Mouse (Mus musculus) adrenal gland, postnatal 10 days (tissue): ENCODE results near the gene Cfap157. TPM values are rescaled to one million over a fixed set of nuclear protein-coding genes. Genes with fewer than 3 reads are reported as not detected.
A peak's percentile ranks its signal among the peaks of the same experiment; 100 is the strongest.

Experiments used
- DNase-seq: peaks from one replicate; pipeline ENCODE4 v3.0.0; 2021; ENCODE audit warnings: mixed read lengths
- total RNA-seq, 2 experiments: library from RNA; stranded (reverse); gene quantifications; 2 replicates each; pipeline ENCODE4 v1.2.3; 2021

The Cfap157 gene
- total RNA-seq, 2 experiments from 2014 or later: not detected

GRCm38 (mm10) chr2:32781710-32782109 lies 2.5 kb downstream of the Cfap157 start:
- DNase-seq: no peak

DNA sequence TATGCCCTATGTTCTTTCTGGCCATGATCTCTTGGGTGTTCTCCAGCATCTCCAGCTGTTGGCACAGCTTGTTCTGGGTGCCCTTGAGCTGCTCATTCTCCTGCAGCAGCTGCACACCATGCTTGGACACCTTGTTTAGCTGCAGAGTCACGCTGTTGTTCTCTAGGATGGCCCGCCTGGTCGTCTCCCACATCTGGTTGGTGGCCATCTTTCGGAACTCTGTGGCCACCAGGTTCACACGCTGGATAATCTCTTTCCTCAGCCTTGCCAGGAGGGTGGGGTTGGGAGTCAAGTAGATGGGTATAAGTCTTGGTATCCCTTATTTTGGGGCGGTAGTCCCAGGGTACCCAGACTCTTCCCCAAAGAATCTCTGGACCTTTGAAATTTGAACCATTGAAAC lies 4.5 kb downstream of the Cfap157 start:
- DNase-seq: no peak

DNA sequence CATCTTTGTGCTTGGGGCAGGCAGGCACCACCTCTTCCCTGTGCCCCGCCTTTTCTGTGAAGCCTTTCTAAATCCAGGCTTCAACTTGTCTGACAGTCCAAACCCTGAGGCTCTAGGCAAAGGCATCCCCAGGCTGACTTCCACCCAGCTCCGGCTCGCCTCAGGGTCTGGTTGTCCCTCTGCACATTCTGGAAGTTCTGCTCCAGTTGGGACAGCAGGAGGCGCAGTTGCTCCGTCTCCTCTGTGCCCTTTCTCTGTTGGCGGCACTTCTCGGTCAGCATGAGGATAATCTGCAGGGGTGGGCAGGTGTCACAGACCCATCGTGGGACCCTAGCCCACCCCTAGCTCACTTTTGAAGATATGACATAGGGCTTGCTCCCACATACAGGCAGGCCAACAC lies 5.1 kb downstream of the Cfap157 start:
- DNase-seq: peak; percentile 78

DNA sequence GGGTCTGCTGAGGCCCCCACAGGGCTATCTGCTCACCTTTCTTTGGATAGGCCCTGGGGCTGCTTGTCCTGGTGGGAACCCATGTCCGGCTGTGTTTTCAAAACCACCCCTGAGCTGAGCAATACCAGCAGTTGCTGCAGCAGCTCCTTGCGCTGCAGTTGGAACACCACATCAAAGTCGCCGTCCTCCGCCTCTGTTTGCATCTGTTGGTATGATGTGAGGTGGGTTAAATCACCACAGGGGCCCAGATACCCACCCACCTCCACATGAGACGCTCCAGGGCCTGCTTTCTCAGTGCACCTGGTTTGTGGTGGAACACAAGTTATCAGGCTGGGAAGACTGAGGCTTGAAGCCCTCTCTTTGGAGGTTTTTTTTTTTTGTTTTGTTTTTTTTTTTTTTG lies 6.1 kb downstream of the Cfap157 start:
- no peak for DNase-seq

DNA sequence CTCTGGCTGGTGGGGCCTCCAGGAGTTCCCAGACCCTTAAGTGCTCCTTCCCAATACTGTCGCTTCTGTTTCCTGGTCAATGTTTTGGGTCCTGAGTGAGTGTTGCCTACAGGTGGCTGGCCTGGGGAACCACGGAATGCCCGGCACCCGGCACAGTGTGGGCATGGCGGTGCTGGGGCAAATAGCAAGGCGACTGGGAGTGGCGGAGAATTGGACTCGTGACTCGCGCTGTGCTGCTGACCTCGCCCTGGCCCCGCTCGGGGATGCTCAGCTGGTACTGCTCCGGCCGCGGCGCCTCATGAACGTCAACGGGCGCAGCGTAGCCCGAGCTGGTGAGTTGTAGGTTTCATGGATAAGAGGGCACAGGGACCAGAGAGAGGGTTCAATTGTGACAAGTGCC lies 8.0 kb downstream of the Cfap157 start:
- no peak for DNase-seq

DNA sequence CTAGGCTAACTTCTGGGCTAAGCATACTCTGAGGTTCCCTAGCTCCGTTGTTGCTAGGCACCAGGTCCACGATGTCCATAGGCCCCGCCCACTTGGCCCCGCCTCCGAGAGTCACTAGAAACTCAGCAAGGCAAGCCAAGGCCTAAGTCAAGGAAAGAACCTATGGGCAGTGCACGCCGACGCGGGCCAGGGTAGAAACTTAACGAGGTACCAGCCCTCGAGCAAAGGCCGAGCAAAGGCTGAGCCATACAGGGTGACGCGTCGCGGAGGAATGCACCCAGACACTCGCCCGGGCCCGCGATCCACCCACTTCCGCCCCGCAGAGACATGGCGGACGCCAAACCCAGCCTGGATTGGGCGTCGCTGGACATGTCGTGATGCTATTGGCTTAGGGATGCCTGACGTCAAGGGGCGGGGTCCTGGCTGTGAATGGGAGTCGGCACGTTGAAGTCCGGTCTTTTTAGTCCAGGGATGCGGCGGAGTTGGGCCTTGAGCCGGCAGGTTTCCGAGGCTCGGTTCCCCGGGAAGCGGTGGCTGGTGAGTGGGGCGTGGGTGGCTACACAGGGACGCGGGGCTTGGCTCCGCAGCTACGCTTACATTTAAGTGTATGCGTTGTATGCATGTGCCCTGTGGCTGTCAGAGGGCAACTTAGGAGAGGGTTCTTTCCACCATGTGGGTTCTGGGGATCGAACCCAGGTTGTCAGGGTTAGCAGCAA lies 8.7 kb downstream of the Cfap157 start, which contains the start of the genes Ttc16 and Ptrh1:
Gene Ttc16 (minus strand): TSS at position 275 of the 716 bp plus-strand sequence.
Gene Ptrh1 (plus strand): TSS at position 428 of the 716 bp plus-strand sequence.
- peak; percentile 98 for DNase-seq

DNA sequence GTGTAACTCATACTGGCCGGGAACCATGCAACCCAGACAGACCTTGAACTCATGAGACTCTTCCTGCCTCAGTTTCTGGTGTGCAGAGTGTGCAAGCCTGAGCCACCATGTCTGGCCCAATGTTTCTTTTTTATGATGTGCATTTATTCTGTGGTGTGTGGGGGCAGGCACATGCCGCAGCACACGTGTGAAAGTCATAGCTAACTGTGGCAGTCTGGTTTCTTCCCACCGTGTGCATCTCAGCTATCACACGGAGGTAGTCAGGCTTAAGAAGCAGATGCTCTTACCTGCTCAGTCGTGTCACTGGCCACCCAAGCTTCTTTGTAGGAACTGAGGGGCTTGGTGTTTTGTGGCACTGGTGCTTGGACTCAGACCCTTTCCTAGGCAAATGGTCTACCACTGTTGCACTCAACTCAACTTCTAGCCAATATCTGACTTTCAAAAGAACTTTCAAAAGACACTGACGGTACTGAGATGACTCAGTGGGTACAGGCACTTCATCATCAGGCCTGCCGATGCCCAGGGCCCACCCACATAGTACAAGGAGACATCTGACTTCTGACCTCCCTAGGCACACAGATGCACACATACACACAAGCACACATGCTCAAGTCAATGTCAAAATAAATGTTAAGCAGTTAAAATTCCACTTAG lies 11.5 kb downstream of the Cfap157 start:
- no peak for DNase-seq

GRCm38 (mm10) chr2:32771886-32772285 lies 12.3 kb downstream of the Cfap157 start:
- no peak for DNase-seq

- DNase-seq: no peak
Measured at GRCm38 (mm10) chr2:32769327-32770085, 14.7 kb downstream of the Cfap157 start.

- no peak for DNase-seq
Measured at GRCm38 (mm10) chr2:32768661-32769285, 15.5 kb downstream of the Cfap157 start.

GRCm38 (mm10) chr2:32767241-32767640 lies 17.0 kb downstream of the Cfap157 start:
- DNase-seq: no peak

DNA sequence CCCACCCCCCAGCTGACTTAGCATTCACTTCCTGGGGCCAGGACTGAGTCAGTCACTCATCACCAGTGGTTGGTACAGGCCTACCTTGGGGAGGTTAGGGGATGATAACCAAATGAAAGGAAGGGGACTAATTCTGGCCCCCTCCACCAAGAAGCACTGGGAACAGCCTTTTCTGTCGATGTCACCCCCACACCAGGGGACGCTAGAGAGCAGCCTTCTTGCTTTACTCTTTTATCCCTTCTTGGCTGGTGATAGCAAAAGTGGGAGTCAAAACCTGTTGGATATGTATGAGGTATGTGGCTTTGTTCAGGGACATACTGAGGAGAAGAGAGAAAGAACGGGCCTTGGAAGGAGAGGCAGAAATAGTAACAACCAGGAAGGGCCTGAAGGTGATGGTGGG lies 20.9 kb downstream of the Cfap157 start:
- DNase-seq: no peak

DNA sequence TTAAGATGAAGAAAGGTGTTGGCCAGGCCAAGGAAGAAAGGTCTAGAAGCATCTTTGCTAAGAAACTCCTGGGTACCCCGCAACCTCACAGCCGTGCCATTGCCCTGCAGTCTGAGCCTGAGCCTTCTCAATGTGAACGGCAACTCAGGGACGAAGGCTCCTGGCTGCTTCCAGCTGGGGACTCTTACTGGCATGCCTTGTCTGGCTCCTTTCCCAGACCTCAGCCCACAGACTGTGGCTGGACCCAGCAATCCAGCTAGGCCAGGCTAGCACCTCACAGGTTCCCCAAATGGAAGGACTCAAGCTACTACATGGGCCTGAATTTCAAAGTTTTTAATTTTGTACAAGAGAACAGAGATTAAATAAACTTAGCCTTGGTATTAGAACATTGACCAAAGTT lies 22.4 kb downstream of the Cfap157 start:
- DNase-seq: no peak

GRCm38 (mm10) chr2:32761361-32761760 lies 22.9 kb downstream of the Cfap157 start:
- DNase-seq: no peak

GRCm38 (mm10) chr2:32759001-32759400 lies 25.2 kb downstream of the Cfap157 start:
- no peak for DNase-seq

GRCm38 (mm10) chr2:32758503-32758902 lies 25.7 kb downstream of the Cfap157 start:
- DNase-seq: no peak

DNA sequence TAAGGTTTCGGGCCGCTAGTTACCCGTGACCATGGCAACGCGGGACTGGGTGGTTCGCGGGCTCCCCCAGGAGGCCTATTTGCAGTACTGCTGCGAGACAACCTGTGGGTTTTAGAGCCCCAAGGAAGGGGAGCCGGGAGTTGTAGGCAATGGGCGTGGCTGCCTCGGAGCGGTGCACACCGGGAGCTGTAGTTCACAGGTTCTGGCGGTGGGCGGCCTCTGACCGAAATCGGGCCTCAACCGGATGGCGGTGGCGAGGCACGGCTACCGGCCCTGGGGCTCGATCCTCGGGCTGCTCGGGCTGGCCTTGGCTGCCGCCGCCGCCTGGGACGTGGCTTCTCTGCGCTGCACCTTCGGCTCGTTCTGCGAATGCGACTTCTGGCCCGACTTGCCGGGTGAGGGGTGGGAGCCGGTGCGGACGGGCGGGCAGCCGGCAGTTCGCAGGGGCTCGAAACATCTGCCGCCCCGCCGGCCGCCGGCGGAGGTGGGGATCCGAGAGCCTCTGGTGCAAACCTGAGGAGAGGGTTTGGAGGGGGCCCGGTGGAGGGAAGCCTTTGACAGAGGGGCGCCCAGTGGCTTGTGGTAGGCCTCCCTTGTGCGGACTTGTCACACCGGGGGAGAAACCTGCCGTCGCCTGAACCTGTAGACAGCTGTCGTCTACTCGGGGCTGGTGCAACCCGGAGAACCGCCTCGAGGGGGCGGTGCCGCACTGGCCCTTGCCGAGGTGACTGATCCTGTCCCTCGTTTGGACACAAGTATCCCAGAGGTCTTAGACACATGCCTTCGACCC lies 27.0 kb downstream of the Cfap157 start, which contains the start of gene Tor2a:
Gene Tor2a (plus strand): TSS at position 179 of the 790 bp plus-strand sequence.
- peak; percentile 98 for DNase-seq

- DNase-seq: no peak
Measured at GRCm38 (mm10) chr2:32756674-32757055, 27.6 kb downstream of the Cfap157 start.

DNA sequence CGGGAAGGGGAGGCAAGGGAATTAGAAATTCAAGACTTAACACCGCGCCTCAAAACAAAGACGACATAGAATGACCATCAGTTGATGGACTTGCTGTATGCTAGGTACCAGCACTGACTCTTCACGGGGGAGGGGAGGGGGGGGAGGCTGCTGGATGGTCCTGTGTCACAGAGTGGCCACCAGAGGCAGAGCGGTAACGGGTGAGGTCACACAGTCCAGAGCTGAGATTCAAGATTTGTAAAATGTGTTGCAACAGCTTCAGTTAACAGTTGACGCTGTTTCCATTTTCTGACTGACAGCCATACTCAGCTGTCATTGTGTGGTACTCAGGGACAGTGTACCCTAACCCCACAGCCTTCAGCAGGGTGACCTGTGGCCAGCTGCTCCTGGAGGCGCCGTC lies 32.0 kb downstream of the Cfap157 start:
- DNase-seq: no peak

DNA sequence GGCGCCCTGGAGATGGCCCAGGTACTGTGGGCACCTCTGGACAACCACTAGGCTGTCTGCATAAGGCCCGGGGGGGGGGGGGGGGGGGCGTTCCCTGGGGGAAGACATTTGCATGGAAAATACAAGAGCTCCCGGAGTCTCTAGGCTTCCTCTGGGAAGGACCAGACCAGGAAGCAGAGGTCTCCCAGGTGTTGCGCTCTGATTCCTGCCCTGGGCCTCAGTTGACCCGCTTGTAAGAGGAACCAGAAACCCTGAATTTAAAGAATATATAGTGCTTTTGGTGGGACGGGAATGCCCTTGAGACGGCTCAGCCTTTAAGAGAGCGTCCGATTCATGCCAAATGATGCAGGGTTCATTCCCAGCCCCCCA lies 32.6 kb downstream of the Cfap157 start:
- DNase-seq: no peak

GRCm38 (mm10) chr2:32750887-32751664 lies 33.2 kb downstream of the Cfap157 start:
- peak; percentile 79 for DNase-seq
